Mouse (Mus musculus) gastrocnemius, postnatal 25 days (tissue): ENCODE data around the gene Pcbp1. TPM values are rescaled to one million over a fixed set of nuclear protein-coding genes. Genes with fewer than 3 reads are reported as not detected.
A peak's percentile ranks its signal among the peaks of the same experiment; 100 is the strongest.
"Not testable (repeated sequence)": the region's sequence is repeated elsewhere in the genome, so short reads cannot be mapped to it uniquely, and the experiment has no call there.

Experiments used
- DNase-seq: peaks from one replicate; pipeline ENCODE4 v3.0.0; 2022
- microRNA-seq, 2 experiments: library from miRNA; unstranded; fragments of <30 nt; microRNA quantifications; one replicate each; pipeline ENCODE4 v1.2.0; 2021; ENCODE audit warnings: borderline replicate concordance in 2 of 2
- total RNA-seq, 2 experiments: library from RNA; stranded (reverse); gene quantifications; 1 replicate in 1 of 2; 2 replicates in 1 of 2; pipeline ENCODE4 v1.2.3; 2021

Gene Pcbp1
- total RNA-seq, 2 experiments from 2014 or later, result 99.7 to 116 TPM

DNA sequence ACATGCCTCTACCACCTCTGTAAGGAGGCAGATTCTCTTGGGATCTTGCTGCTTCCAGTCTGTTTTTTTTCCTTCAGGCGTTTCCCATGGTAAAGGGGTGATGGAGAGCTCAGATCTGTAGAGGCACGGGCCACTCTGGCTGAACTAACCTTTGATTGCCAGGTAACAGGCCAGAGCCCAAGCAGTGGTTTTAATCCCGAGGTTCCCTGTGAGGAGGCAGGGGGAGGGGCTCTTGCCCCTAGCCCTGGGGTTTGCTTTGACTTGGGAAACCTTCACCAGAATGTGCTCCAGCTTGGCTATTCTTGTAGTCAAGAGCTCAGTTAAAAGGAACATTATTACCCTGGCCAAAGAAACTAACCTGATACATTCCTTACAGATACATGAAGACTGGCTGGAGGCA lies 30.5 kb downstream of the Pcbp1 start:
- no peak for DNase-seq

DNA sequence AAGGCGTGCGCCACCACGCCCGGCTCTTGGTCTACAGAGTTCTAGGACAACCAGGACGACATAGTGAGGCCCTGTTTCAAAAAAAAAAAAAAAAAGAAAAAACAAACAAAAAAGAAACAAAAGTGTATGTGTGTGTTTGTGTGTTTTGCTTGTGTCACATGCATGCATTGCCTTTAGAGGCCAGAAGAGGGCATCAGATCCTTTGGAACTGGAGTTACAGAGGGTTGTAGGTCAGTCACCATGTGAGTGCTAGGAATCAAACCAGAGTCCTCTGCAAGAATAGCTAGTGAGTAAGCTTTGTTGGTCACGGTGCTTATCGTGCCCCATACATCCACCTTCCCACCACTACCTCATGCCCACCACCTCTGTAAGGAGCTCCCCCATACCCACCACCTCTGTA lies 31.4 kb downstream of the Pcbp1 start:
- DNase-seq, result no peak

DNA sequence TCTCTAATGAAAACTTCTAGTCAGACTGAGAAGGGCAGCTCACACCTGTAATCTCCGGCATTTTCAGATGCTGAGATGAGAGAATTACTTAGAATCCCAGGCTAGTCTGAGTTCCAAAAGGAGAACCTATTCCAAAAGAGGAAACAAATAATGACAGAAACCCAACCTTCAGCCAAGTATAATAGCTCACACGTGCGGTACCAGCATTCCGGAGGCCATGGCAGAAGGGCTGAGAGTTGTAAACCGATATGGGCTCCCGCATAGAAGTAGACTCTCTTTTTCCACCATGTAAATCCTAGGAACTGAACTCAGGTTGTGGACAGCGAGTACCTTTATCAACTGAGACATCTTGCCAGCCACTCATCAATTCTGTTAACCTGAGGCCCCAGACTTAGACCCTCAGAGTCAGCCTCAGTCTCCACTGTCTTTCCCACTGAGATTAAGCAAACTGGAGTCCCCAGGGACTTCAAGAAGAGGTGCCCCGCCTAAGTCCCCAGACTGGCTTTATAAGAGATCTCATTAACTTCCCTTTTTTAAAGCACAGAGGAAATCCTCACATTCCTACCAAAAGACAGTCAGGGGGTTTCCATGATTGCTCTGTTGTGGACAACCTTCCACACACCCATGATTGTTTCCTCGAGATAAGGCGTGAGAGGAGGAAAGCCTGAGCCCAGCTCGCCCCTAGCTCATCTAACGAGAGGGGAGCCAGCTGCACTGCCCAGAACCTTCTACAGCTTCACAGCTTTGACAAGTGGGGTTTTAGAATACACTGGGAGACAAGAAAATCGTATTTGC lies 32.5 kb downstream of the Pcbp1 start:
- DNase-seq, result no peak

DNA sequence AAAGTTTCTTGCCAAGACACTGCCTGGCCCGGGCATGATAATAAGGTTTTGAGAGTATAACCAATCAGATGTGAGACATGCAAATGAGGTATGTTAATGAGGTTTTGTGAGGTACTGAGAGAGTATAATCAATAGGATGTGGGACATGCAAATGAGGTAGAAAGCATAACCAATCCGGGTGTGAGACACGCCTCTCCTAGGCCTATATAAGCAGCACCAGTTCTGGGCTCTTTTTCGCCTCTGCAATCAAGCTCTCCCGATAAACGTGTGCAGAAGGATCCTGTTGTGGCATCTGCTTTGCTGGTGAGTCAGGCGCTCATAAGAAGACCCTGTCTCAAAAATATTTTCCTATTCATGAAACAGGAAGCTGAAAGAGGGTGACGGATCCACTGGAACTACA lies 35.7 kb downstream of the Pcbp1 start:
- not testable (repeated sequence) for DNase-seq

DNA sequence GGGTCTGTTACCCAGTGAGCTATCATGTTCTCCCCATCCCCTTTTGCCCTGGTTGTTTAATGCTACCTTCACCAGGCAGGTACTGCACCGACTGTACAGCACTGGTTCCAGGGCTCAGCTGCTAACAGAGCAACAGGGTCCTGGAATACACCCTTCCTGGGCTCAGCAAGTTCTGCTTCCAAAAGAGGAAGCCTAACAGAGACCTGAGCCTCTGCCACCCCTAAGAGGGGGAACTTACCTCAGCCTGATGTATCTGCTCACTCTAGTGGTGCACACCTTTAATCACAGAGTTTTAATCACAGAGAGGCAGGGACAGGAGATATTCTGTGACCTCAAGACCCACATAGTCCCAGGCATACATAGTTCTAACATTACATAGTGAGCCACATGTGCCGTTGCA lies 36.2 kb downstream of the Pcbp1 start:
- no peak for DNase-seq

DNA sequence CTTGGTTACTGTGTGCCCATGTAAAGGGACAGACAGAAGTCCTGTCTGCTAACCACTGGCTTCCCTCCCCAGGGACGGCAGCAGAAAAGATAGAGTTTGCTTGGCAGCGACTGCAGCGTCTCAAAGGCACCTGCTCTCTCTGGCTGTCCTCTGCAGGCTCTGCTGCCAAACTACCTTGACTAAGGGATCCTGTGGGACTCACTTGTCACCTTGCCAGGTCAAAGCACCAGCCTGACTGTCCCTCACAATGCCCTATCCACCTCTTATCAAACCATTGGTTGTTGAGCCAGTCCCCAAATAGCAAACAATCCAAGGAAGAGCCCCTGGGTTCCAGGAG lies 38.0 kb downstream of the Pcbp1 start:
- DNase-seq, result peak; percentile 58

DNA sequence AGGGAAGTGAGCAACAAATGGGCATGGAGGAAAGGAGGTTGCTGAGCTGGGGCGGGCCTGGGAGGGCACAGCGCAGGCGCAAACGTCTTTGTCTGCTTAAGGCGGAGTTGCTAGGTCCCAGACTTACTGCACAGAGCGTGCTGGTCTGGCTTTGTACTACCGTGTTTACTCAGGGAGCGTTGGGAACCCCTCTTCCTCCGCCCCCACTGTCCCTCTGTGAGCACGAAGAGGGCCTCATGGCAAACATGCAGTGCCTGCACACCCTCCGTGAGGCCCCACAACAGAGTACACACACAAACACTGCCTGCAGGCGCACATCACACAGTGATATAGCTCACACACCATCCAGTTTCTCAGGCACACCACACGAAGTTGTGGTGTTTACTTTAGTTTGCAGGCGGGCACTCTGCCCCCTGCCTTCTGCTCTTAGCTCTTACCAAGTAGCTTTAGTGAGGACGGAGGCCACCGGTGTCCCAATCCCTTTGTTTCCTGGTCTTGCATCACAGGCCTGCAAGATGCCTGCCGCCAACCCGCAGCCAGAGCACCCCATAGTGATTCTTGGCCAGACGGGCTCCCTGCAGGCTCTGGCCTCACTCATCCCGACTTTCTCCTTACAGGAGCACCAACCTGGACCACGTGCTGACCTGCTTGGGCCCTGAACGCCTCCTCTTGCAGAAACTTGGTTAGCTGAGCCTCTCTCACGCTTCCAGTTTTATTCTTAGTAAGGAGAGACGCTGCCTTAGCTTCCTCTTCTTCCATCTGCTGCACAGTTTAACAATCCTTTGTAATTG lies 38.6 kb downstream of the Pcbp1 start:
- peak; percentile 89 for DNase-seq

DNA sequence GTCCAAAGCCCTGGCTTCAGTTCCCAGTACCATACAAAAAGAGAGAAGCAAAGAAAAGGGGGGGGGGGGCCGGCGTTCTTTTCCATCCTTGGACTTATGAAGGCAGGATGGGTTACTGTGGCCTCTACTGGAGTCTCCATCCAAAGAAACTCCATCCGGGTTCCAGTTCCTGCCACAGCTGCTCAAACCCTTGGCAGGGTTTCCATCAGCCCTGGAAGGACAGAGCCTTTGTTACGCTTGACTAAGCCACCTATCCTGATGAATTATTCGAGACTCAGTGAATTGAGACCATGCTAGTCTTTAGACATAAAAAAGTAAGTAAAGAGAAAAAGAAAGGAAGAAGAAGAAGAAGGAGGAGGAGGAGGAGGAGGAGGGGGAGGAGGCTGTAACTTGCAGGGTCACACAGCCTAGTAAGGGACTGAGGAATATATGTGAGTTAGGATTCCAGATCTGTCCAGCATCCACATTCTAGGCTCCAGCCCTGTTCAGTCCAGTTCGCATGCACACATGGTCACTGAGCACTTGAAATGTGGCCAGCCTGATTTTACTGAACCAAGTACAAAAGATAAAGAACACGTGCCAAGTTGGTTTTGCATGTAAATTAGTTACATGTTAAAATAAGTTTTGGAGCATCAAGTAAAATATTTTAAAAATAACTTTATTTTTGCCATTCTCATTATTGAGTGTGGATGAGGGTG lies 40.0 kb downstream of the Pcbp1 start:
- DNase-seq, result no peak

DNA sequence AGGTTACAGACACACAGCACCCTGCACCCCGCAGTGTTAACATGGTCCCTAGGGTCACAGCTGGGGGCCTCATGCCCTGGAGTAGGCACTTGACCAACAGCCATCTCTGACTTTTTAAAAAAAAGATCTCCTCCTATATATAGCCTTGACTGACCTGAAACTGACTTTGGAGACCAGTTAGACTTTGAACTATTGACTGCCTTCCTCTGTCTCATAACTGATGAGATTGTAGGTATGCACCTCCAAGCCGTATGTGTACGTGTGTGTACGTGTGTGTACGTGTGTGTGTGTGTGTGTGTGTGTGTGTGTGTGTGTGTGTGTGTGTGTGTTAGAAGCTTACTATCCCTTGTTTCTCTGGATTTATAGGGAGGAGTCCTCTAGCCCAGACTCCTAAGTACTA lies 44.2 kb downstream of the Pcbp1 start:
- DNase-seq, result no peak

DNA sequence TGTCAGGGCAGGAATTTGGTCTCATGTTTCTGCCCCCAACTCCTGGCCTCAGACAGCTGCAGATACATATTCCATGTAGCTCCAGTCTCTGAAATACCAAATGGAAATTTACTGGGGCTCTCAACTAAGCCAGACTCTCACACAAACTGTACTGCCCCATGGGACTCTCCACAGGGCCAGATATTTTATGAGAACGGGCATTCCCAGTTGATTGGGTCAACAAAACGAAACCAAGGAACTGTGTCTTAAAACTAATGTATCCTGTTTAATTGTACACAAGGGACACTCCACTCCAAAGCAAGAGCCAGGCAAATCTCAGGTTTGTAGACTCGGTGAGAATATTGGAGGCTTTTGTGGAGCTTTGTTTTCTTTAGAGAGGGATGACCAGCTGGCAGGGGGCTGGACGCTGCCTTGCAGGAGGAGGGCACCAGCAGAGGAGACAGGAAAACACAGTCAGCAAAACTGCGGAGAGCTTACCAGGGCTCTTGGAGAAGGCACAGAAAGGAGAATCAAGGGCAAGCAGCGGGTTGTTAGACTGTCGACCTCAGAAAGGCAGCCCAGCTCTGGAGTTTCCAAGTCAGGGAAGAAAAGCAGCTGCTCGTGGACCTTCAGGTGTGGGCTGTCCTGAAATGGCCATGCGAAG lies 45.8 kb downstream of the Pcbp1 start:
- DNase-seq, result peak; percentile 70

DNA sequence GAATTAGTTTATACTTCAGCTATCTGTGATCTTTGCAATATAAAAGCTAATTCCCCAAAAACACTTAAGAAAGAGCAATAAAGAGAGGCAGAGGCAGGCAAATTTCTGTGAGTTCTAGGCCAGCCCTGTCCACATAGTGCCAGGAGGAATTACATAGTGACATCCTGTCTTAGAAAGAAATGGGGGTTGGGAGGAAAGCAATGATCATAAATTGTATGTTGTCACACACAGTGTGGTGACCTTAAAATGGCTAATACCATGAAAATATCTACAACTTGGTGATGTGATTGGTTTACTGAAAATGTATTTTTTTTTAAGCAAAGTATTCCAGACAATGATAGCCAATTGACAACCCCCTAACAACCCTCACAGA lies 46.3 kb downstream of the Pcbp1 start:
- DNase-seq, result no peak

DNA sequence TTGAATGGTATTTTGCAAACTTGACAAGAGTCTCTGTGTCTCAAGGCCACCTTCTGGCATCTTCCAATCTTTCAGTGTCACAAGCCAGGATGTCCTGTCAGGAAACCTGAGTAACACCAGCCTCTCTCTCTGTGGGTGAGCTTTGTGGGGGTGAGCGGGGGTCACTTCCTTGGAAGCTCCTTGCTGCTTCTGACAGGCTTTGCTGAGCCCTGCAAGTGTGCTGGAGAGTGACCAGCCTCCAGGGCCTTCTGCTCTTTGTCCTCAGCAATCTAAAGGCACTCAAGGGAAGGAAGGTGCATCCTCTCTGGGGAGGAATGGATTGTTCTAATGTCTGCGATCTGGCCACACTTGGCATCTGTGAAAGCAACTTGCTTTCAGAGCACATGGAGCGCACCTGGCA lies 46.8 kb downstream of the Pcbp1 start:
- peak; percentile 30 for DNase-seq

DNA sequence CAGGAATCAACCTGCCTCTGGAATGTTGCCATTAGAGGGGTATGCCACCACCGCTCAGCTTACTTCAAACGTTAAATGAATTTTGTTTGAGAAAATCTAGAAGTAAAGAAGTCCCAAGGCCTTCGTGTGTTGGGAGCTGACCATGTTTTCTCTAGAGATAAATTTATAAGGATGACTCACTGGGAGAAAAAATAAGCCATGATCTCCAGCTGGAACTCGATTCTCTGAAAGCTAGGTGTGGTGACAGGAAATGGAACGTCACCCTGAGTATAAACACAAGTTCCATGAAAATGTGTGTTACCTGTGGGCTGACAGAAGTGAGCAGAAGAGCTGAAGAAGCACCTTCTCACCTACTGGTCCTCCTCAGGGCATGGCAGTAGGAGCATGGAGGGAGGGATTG lies 49.2 kb downstream of the Pcbp1 start:
- DNase-seq, result no peak

DNA sequence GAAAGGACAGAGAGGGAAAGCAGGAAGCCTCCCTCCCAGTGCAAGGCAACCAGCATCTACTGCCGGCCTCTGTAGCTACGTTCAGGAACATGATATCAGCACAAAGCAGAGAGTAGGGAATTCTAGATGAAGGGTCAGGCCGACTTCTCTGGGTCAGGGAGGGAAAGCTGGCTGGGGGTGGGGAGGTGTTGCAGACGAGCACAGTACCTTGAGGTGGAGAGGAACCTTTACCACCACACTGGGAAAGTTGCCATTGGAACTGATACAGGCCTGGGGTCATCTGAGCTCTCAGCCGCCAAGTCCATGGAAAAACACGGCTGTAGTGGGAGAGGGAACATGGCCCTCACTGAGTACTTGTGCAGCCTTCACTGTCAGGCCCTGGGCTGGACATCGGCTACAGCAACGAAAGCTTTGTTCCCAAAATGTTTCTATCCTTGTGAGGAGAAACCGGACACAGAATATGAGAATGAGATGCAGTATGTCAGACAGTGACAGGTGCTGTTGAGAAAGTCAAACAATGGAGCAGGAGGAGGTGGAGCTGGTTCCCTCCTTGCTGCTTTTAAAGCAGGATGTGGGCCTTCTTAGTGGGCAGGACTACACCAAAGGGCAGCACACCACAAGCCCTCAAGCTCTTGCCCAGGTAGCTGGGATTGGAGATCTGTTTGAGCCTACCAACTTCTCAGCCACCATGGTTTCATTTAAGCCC lies 50.5 kb downstream of the Pcbp1 start:
- DNase-seq, result peak; percentile 68

DNA sequence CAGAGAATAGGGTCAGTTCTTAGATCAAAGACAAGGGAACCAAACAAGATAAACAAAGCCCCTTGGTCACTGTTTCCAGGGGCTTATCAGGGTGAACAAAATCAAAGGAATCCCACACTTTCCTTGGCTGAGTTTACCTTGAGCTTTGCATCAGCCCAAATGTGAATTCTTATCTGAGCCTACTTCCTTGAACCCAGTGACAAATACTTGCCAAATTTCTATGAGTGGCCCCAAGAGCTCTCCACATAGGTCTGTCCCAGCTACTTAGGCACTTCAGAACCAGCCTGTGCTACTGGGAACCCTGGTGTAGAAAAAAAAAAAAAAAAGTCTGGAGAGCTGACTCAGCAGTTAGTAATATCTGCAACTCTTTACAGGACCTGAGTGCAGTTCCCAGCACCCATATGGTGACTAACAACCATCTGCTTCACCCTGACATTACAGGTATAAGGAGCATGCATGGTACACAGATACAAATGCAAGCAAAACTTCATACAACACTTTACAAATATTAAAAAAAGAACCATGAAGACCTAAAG lies 51.4 kb downstream of the Pcbp1 start:
- DNase-seq, result no peak

Small RNAs within 50 kb of the gene (microRNA-seq; reads per million reads assigned to microRNA genes)
- 0 reads per million in 2 experiments for gene Gm22184

Other genes starting within 250 kb of the Pcbp1 start
- gene Fam136a, start 160.7 kb downstream of the Pcbp1 start, total RNA-seq, result 10 to 100 TPM; 16.0 to 16.3 TPM
- 10 to 100 TPM; 26.2 to 27.1 TPM for gene Snrpg, start 155.0 kb downstream of the Pcbp1 start, total RNA-seq
- gene Pcyox1, start 129.2 kb downstream of the Pcbp1 start, total RNA-seq, result 10 to 100 TPM; 50.7 to 65.0 TPM
- 10 to 100 TPM; 18.7 to 23.4 TPM for gene Tia1, start 122.1 kb downstream of the Pcbp1 start, total RNA-seq
- not detected for gene Gm44790, start 99.7 kb downstream of the Pcbp1 start, total RNA-seq
- 1 to 10 TPM; 6.1 to 6.4 TPM for gene C87436, start 87.9 kb downstream of the Pcbp1 start, total RNA-seq
- gene Asprv1, start 101.8 kb upstream of the Pcbp1 start, total RNA-seq, result not detected
- gene Mxd1, start 142.8 kb upstream of the Pcbp1 start, total RNA-seq, result 1 to 10 TPM; 2.7 to 3.0 TPM
- gene Snrnp27, start 158.2 kb upstream of the Pcbp1 start, total RNA-seq, result 10 to 100 TPM; 73.4 to 74.7 TPM
- gene Gmcl1, start 207.1 kb upstream of the Pcbp1 start, total RNA-seq, result 1 to 10 TPM; 2.4 to 2.8 TPM